Mouse (Mus musculus): Measurements from ENCODE around the gene Abcg1. TPM values are rescaled to one million over a fixed set of nuclear protein-coding genes. Genes with fewer than 3 reads are reported as not detected.

The Abcg1 gene
- total and polyA plus RNA-seq, 2 experiments from 2014 or later = 16.1 to 24.2 TPM

GRCm38 (mm10) chr17:31089848-31090247 lies 32.4 kb downstream of the Abcg1 start:
- Histone ChIP-seq H3K27me3 (ENCODE audit: insufficient read depth, low read length) (no peaks in the 10 kb centered on the region), H3K36me3 (ENCODE audit: insufficient read depth) (peaks cover 4% of the 10 kb centered on the region; the same call in 1 of the 2 replicates), H3K9ac (no peak overlapping the region), H3K4me1 (ENCODE audit: insufficient read depth) (peaks cover 17% of the 10 kb centered on the region), H3K4me2 (ENCODE audit: low read depth) (no peak overlapping the region), H3K9me3 (ENCODE audit: low read length) (no peaks in the 10 kb centered on the region), H3K4me3 (ENCODE audit: low read depth, low read length) (no peak overlapping the region), H3K27ac (ENCODE audit: low read depth, low read length) (no peak overlapping the region)
- 71% methylated on average over 8 of the region's 8 CpGs for WGBS
- ATAC-seq (no peak), DNase-seq (no peak)
- TF ChIP-seq CTCF (IDR thresholded peaks at IDR 0.05; ENCODE audit: low read depth) = no peak

GRCm38 (mm10) chr17:31091023-31091735 lies 33.7 kb downstream of the Abcg1 start:
- Histone ChIP-seq H3K4me1 (ENCODE audit: insufficient read depth) (peaks cover 17% of the 10 kb centered on the region), H3K4me3 (ENCODE audit: low read depth, low read length) (no peak overlapping the region), H3K4me2 (ENCODE audit: low read depth) (no peak overlapping the region), H3K36me3 (ENCODE audit: insufficient read depth) (peaks cover 10% of the 10 kb centered on the region; the same call in 1 of the 2 replicates), H3K27me3 (ENCODE audit: insufficient read depth, low read length) (no peaks in the 10 kb centered on the region), H3K9me3 (ENCODE audit: low read length) (no peaks in the 10 kb centered on the region), H3K9ac (no peak overlapping the region), H3K27ac (ENCODE audit: low read depth, low read length) (peak overlapping the region; percentile 54; the same call in 1 of the 2 replicates)
- ATAC-seq (peak; percentile 41), DNase-seq (peak; percentile 11)
- no peak for TF ChIP-seq CTCF (IDR thresholded peaks at IDR 0.05; ENCODE audit: low read depth)
- WGBS = 39% methylated on average over 13 of the region's 13 CpGs

- H3K27ac ChIP-seq (ENCODE audit: low read depth, low read length) = no peak overlapping the region
- H3K4me1 ChIP-seq (ENCODE audit: insufficient read depth) = peaks cover 12% of the 10 kb centered on the region
- ATAC-seq (no peak), DNase-seq (no peak)
- H3K4me3 ChIP-seq (ENCODE audit: low read depth, low read length) = no peak overlapping the region
- 47% methylated on average over 5 of the region's 5 CpGs for WGBS
- no peaks in the 10 kb centered on the region for H3K9me3 ChIP-seq (ENCODE audit: low read length)
- no peaks in the 10 kb centered on the region for H3K27me3 ChIP-seq (ENCODE audit: insufficient read depth, low read length)
- H3K4me2 ChIP-seq (ENCODE audit: low read depth) = no peak overlapping the region
- H3K9ac ChIP-seq = no peak overlapping the region
- no peak for TF ChIP-seq CTCF (IDR thresholded peaks at IDR 0.05; ENCODE audit: low read depth)
- H3K36me3 ChIP-seq (ENCODE audit: insufficient read depth) = peaks cover 13% of the 10 kb centered on the region; the same call in 1 of the 2 replicates
These were observed 37.3 kb downstream of the Abcg1 start for GRCm38 (mm10) chr17:31094781-31095180.

- Histone ChIP-seq H3K4me2 (ENCODE audit: low read depth) (no peak overlapping the region), H3K4me1 (ENCODE audit: insufficient read depth) (peaks cover 8% of the 10 kb centered on the region), H3K9ac (no peak overlapping the region), H3K4me3 (ENCODE audit: low read depth, low read length) (no peak overlapping the region), H3K27me3 (ENCODE audit: insufficient read depth, low read length) (no peaks in the 10 kb centered on the region), H3K36me3 (ENCODE audit: insufficient read depth) (peaks cover 19% of the 10 kb centered on the region; the same call in 1 of the 2 replicates), H3K27ac (ENCODE audit: low read depth, low read length) (no peak overlapping the region), H3K9me3 (ENCODE audit: low read length) (no peaks in the 10 kb centered on the region)
- no peak for DNase-seq
- TF ChIP-seq CTCF (IDR thresholded peaks at IDR 0.05; ENCODE audit: low read depth) = no peak
- WGBS = 81% methylated on average over 7 of the region's 7 CpGs
- ATAC-seq = no peak
These were observed 38.1 kb downstream of the Abcg1 start for GRCm38 (mm10) chr17:31095570-31095969.

- ATAC-seq = no peak
- Histone ChIP-seq H3K4me1 (ENCODE audit: insufficient read depth) (no peaks in the 10 kb centered on the region), H3K36me3 (ENCODE audit: insufficient read depth) (peaks cover 20% of the 10 kb centered on the region; the same call in 1 of the 2 replicates), H3K9ac (no peak overlapping the region), H3K27me3 (ENCODE audit: insufficient read depth, low read length) (no peaks in the 10 kb centered on the region), H3K27ac (ENCODE audit: low read depth, low read length) (no peak overlapping the region), H3K4me3 (ENCODE audit: low read depth, low read length) (no peak overlapping the region), H3K9me3 (ENCODE audit: low read length) (no peaks in the 10 kb centered on the region), H3K4me2 (ENCODE audit: low read depth) (no peak overlapping the region)
- DNase-seq = no peak
- TF ChIP-seq CTCF (IDR thresholded peaks at IDR 0.05; ENCODE audit: low read depth) = no peak
- WGBS = 98% methylated on average over 2 of the region's 2 CpGs
These were observed 39.4 kb downstream of the Abcg1 start for GRCm38 (mm10) chr17:31096893-31097292.

- TF ChIP-seq CTCF (IDR thresholded peaks at IDR 0.05; ENCODE audit: low read depth) = no peak
- H3K27ac ChIP-seq (ENCODE audit: low read depth, low read length) = no peak overlapping the region
- WGBS = 91% methylated on average over 5 of the region's 5 CpGs
- no peaks in the 10 kb centered on the region for H3K4me1 ChIP-seq (ENCODE audit: insufficient read depth)
- no peaks in the 10 kb centered on the region for H3K27me3 ChIP-seq (ENCODE audit: insufficient read depth, low read length)
- ATAC-seq (no peak), DNase-seq (no peak)
- no peaks in the 10 kb centered on the region for H3K9me3 ChIP-seq (ENCODE audit: low read length)
- H3K36me3 ChIP-seq (ENCODE audit: insufficient read depth) = peaks cover 23% of the 10 kb centered on the region
- H3K9ac ChIP-seq = no peak overlapping the region
- no peak overlapping the region for H3K4me3 ChIP-seq (ENCODE audit: low read depth, low read length)
- no peak overlapping the region for H3K4me2 ChIP-seq (ENCODE audit: low read depth)
These were observed 41.3 kb downstream of the Abcg1 start for GRCm38 (mm10) chr17:31098788-31099187.

GRCm38 (mm10) chr17:31103007-31103570 lies 45.6 kb downstream of the Abcg1 start:
- ATAC-seq = no peak
- no peak for TF ChIP-seq CTCF (IDR thresholded peaks at IDR 0.05; ENCODE audit: low read depth)
- no peak overlapping the region for H3K27ac ChIP-seq (ENCODE audit: low read depth, low read length)
- H3K9ac ChIP-seq = no peak overlapping the region
- DNase-seq = no peak
- H3K36me3 ChIP-seq (ENCODE audit: insufficient read depth) = peaks cover 33% of the 10 kb centered on the region
- no peak overlapping the region for H3K4me2 ChIP-seq (ENCODE audit: low read depth)
- no peaks in the 10 kb centered on the region for H3K4me1 ChIP-seq (ENCODE audit: insufficient read depth)
- 88% methylated on average over 8 of the region's 8 CpGs for WGBS
- H3K27me3 ChIP-seq (ENCODE audit: insufficient read depth, low read length) = no peaks in the 10 kb centered on the region
- H3K4me3 ChIP-seq (ENCODE audit: low read depth, low read length) = no peak overlapping the region
- no peaks in the 10 kb centered on the region for H3K9me3 ChIP-seq (ENCODE audit: low read length)
